Mouse (Mus musculus): ENCODE data around the gene Hapln4. TPM values are rescaled to one million over a fixed set of nuclear protein-coding genes. Genes with fewer than 3 reads are reported as not detected.

Hapln4 gene
- polyA plus RNA-seq, 1 experiment from 2014 or later, result not detected

- H3K36me3 ChIP-seq (ENCODE audit: control insufficient read depth, insufficient read depth), result no peaks in the 10 kb centered on the region
- no peak overlapping the region for H3K27ac ChIP-seq (ENCODE audit: low read depth, low read length)
- peaks cover 45% of the 10 kb centered on the region for H3K27me3 ChIP-seq (replicated peaks; ENCODE audit: control insufficient read depth, insufficient read depth, low read length)
- H3K4me2 ChIP-seq (replicated peaks; ENCODE audit: low read depth), result no peak overlapping the region
- no peaks in the 10 kb centered on the region for H3K4me1 ChIP-seq (replicated peaks; ENCODE audit: control insufficient read depth, insufficient read depth, low read length)
- WGBS, result 46% methylated on average over 23 of the region's 23 CpGs
- H3K9me3 ChIP-seq (ENCODE audit: control insufficient read depth), result no peaks in the 10 kb centered on the region
- H3K9ac ChIP-seq (ENCODE audit: low read depth, low read length), result no peak overlapping the region
- no peak for TF ChIP-seq CTCF (IDR thresholded peaks at IDR 0.05; ENCODE audit: low read depth)
- no peak for ATAC-seq
- H3K4me3 ChIP-seq (ENCODE audit: low read depth, low read length), result no peak overlapping the region
Observed at GRCm38 (mm10) chr8:70111192-70111795, 28.0 kb downstream of the Hapln4 start.

DNA sequence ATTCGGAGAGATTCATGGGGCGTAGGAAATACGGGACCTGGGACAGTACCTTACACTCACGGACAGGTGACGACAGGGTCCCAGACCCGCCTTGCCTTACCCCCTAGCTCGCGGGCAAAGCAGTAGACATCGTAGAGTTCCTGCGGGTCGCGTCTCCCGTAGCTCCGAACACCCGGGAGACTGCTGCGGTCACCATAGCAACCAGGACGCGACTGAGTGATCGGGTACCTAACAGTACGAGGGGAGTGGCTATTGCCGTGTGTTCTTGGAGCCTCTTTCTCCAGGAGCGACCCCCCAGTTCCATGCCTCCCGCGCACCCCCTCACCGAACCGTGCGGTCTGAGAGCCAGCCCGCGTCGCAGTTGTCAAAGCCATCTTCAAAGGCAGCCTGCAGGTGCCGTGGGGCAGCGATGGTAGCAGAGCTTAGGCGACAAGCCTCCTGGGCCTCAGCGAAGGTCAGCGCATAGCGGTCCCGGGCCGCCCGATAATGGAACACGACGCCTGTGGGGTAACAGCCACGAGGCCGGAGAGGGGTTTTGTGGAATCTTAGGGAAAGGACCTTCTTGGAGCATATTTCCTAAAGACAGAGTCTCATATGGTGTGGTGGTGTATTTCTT, 29.3 kb downstream of the Hapln4 start:
- H3K9me3 ChIP-seq (ENCODE audit: control insufficient read depth), result no peaks in the 10 kb centered on the region
- 9% methylated on average over 43 of the region's 43 CpGs for whole genome bisulfite sequencing
- TF ChIP-seq CTCF (IDR thresholded peaks at IDR 0.05; ENCODE audit: low read depth), result no peak
- no peaks in the 10 kb centered on the region for H3K4me1 ChIP-seq (replicated peaks; ENCODE audit: control insufficient read depth, insufficient read depth, low read length)
- H3K4me2 ChIP-seq (replicated peaks; ENCODE audit: low read depth), result no peak overlapping the region
- no peak overlapping the region for H3K9ac ChIP-seq (ENCODE audit: low read depth, low read length)
- no peak overlapping the region for H3K4me3 ChIP-seq (ENCODE audit: low read depth, low read length)
- H3K27ac ChIP-seq (ENCODE audit: low read depth, low read length), result no peak overlapping the region
- peaks cover 45% of the 10 kb centered on the region for H3K27me3 ChIP-seq (replicated peaks; ENCODE audit: control insufficient read depth, insufficient read depth, low read length)
- no peaks in the 10 kb centered on the region for H3K36me3 ChIP-seq (ENCODE audit: control insufficient read depth, insufficient read depth)
- no peak for ATAC-seq

- Histone ChIP-seq H3K9ac (ENCODE audit: low read depth, low read length) (no peak overlapping the region), H3K9me3 (ENCODE audit: control insufficient read depth) (no peaks in the 10 kb centered on the region), H3K4me2 (replicated peaks; ENCODE audit: low read depth) (no peak overlapping the region), H3K4me1 (replicated peaks; ENCODE audit: control insufficient read depth, insufficient read depth, low read length) (no peaks in the 10 kb centered on the region), H3K27me3 (replicated peaks; ENCODE audit: control insufficient read depth, insufficient read depth, low read length) (peaks cover 53% of the 10 kb centered on the region), H3K36me3 (ENCODE audit: control insufficient read depth, insufficient read depth) (no peaks in the 10 kb centered on the region), H3K27ac (ENCODE audit: low read depth, low read length) (no peak overlapping the region), H3K4me3 (ENCODE audit: low read depth, low read length) (no peak overlapping the region)
- no peak for TF ChIP-seq CTCF (IDR thresholded peaks at IDR 0.05; ENCODE audit: low read depth)
- 27% methylated on average over 6 of the region's 6 CpGs for WGBS
- ATAC-seq, result no peak
Observed at GRCm38 (mm10) chr8:70114488-70114887, 31.2 kb downstream of the Hapln4 start.

GRCm38 (mm10) chr8:70114892-70115291, 31.6 kb downstream of the Hapln4 start:
- ATAC-seq, result no peak
- WGBS, result 65% methylated on average over 13 of the region's 13 CpGs
- H3K36me3 ChIP-seq (ENCODE audit: control insufficient read depth, insufficient read depth), result no peaks in the 10 kb centered on the region

GRCm38 (mm10) chr8:70117611-70118010, 34.4 kb downstream of the Hapln4 start:
- TF ChIP-seq CTCF (IDR thresholded peaks at IDR 0.05; ENCODE audit: low read depth), result no peak
- no peak overlapping the region for H3K9ac ChIP-seq (ENCODE audit: low read depth, low read length)
- H3K9me3 ChIP-seq (ENCODE audit: control insufficient read depth), result no peaks in the 10 kb centered on the region
- H3K4me1 ChIP-seq (replicated peaks; ENCODE audit: control insufficient read depth, insufficient read depth, low read length), result no peaks in the 10 kb centered on the region
- no peak for ATAC-seq
- 8% methylated on average over 9 of the region's 9 CpGs for WGBS
- no peak overlapping the region for H3K4me3 ChIP-seq (ENCODE audit: low read depth, low read length)
- H3K27ac ChIP-seq (ENCODE audit: low read depth, low read length), result no peak overlapping the region
- peaks cover 43% of the 10 kb centered on the region for H3K27me3 ChIP-seq (replicated peaks; ENCODE audit: control insufficient read depth, insufficient read depth, low read length)
- no peaks in the 10 kb centered on the region for H3K36me3 ChIP-seq (ENCODE audit: control insufficient read depth, insufficient read depth)
- no peak overlapping the region for H3K4me2 ChIP-seq (replicated peaks; ENCODE audit: low read depth)

More at GRCm38 (mm10) chr8:70114892-70115291, 31.6 kb downstream of the Hapln4 start:
- Histone ChIP-seq H3K27ac (ENCODE audit: low read depth, low read length) (no peak overlapping the region), H3K27me3 (replicated peaks; ENCODE audit: control insufficient read depth, insufficient read depth, low read length) (peaks cover 55% of the 10 kb centered on the region), H3K9ac (ENCODE audit: low read depth, low read length) (no peak overlapping the region), H3K4me3 (ENCODE audit: low read depth, low read length) (no peak overlapping the region), H3K9me3 (ENCODE audit: control insufficient read depth) (no peaks in the 10 kb centered on the region), H3K4me2 (replicated peaks; ENCODE audit: low read depth) (no peak overlapping the region), H3K4me1 (replicated peaks; ENCODE audit: control insufficient read depth, insufficient read depth, low read length) (no peaks in the 10 kb centered on the region)
- TF ChIP-seq CTCF (IDR thresholded peaks at IDR 0.05; ENCODE audit: low read depth), result no peak

GRCm38 (mm10) chr8:70118726-70119700, 35.8 kb downstream of the Hapln4 start:
- H3K9ac ChIP-seq (ENCODE audit: low read depth, low read length), result no peak overlapping the region
- no peak for TF ChIP-seq CTCF (IDR thresholded peaks at IDR 0.05; ENCODE audit: low read depth)
- H3K9me3 ChIP-seq (ENCODE audit: control insufficient read depth), result no peaks in the 10 kb centered on the region
- 18% methylated on average over 17 of the region's 17 CpGs for WGBS
- H3K4me1 ChIP-seq (replicated peaks; ENCODE audit: control insufficient read depth, insufficient read depth, low read length), result no peaks in the 10 kb centered on the region
- no peak overlapping the region for H3K4me3 ChIP-seq (ENCODE audit: low read depth, low read length)
- ATAC-seq, result no peak
- H3K27me3 ChIP-seq (replicated peaks; ENCODE audit: control insufficient read depth, insufficient read depth, low read length), result peaks cover 30% of the 10 kb centered on the region
- no peaks in the 10 kb centered on the region for H3K36me3 ChIP-seq (ENCODE audit: control insufficient read depth, insufficient read depth)
- H3K27ac ChIP-seq (ENCODE audit: low read depth, low read length), result no peak overlapping the region
- H3K4me2 ChIP-seq (replicated peaks; ENCODE audit: low read depth), result no peak overlapping the region
